Mouse (Mus musculus) liver, adult 2 months (tissue): Measurements from ENCODE around the gene Med27.

Experiments
- CTCF ChIP-seq: fragments of 200-500 bp; IDR thresholded peaks from 2 replicates; pipeline ENCODE4 v1.5.1; 2011; ENCODE audit warnings: low read depth, low read length, control low read depth
- POLR2A ChIP-seq: fragments of 200-500 bp; IDR thresholded peaks from 2 replicates; pipeline ENCODE4 v1.6.1; 2011; ENCODE audit warnings: low read length, control low read depth; ENCODE audit not compliant: insufficient read depth; ENCODE audit errors: extremely low read depth

DNA sequence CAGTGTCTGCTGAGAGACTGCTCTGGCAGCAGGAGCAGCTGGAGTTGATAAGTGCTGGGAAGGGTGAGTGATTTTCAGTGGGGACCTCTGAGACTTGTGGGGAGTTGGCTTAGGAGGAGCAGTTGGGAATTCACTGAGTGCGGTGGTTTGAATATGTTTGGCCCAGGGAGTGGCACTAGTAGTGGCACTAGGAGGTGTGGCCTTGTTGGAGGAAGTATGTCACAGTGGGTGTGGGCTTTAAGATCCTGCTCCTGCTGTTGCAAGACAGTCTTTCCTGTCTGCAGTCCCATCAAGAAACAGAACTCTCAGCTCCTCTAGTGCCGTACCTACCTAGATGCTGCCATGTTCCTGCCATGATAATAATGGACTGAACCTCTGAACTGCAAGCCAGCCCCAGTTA, 115.2 kb downstream of the Med27 start:
- no peak for TF ChIP-seq CTCF
- no peak for TF ChIP-seq POLR2A
